Mouse (Mus musculus) liver, adult 2 months (tissue): Measurements from ENCODE around the gene Cplx2. TPM values are rescaled to one million over a fixed set of nuclear protein-coding genes. Genes with fewer than 3 reads are reported as not detected.
A peak's percentile ranks its signal among the peaks of the same experiment; 100 is the strongest.

Source experiments
- DNase-seq: peaks from one replicate; pipeline ENCODE4 v3.0.0-alpha.2; 2011; ENCODE audit warnings: low read depth, low spot score; ENCODE audit errors: extremely low read depth
- H3K27ac ChIP-seq: fragments of 200-500 bp; replicated peaks from 2 replicates; pipeline ENCODE4 v1.5.1; 2012; ENCODE audit warnings: low read depth, mild to moderate bottlenecking, control low read depth, inconsistent platforms, low read length; ENCODE audit not compliant: insufficient read depth
- H3K27me3 ChIP-seq: fragments of 200-500 bp; 2 replicates; pipeline ENCODE4 v1.6.1; 2012; ENCODE audit warnings: mild to moderate bottlenecking, moderate library complexity, low read length, inconsistent platforms; ENCODE audit not compliant: control insufficient read depth, insufficient read depth
- H3K36me3 ChIP-seq: fragments of 200-500 bp; 2 replicates; pipeline ENCODE4 v1.6.1; 2012; ENCODE audit warnings: low read length, inconsistent platforms; ENCODE audit not compliant: control insufficient read depth, insufficient read depth
- H3K4me1 ChIP-seq: fragments of 200-500 bp; 2 replicates; pipeline ENCODE4 v1.6.1; 2011; ENCODE audit warnings: low read length; ENCODE audit not compliant: control insufficient read depth, insufficient read depth
- H3K4me3 ChIP-seq: fragments of 200-500 bp; 2 replicates; pipeline ENCODE4 v1.5.1; 2011; ENCODE audit warnings: low read depth, mild to moderate bottlenecking, control low read depth, low read length, moderate library complexity; ENCODE audit not compliant: insufficient read depth
- H3K79me2 ChIP-seq: fragments of 200-500 bp; 2 replicates; pipeline ENCODE4 v1.6.1; 2012; ENCODE audit warnings: inconsistent platforms, mild to moderate bottlenecking, low read length, moderate library complexity; ENCODE audit not compliant: control insufficient read depth, insufficient read depth
- H3K9ac ChIP-seq: fragments of 200-500 bp; 2 replicates; pipeline ENCODE4 v1.6.1; 2012; ENCODE audit warnings: low read depth, mild to moderate bottlenecking, control low read depth, inconsistent platforms, low read length
- CTCF ChIP-seq: fragments of 200-500 bp; IDR thresholded peaks from 2 replicates; pipeline ENCODE4 v1.5.1; 2011; ENCODE audit warnings: low read depth, low read length, control low read depth
- POLR2A ChIP-seq: fragments of 200-500 bp; IDR thresholded peaks from 2 replicates; pipeline ENCODE4 v1.6.1; 2011; ENCODE audit warnings: low read length, control low read depth; ENCODE audit not compliant: insufficient read depth; ENCODE audit errors: extremely low read depth
- WGBS: fragments of 180-500 bp; shearing (Covaris S2); methylation state at CpG from one replicate; pipeline ENCODE4 v1.1.7; 2018; 5-methylcytosine and 5-hydroxymethylcytosine counted together
- polyA plus RNA-seq: library from polyadenylated mRNA; depleted of rRNA; stranded (reverse); fragments of >200 nt; gene quantifications from 2 replicates; pipeline ENCODE4 v1.2.3, GENCODE M21; 2012; rRNA removed
- total RNA-seq: library from RNA; depleted of rRNA; stranded (reverse); fragments of >200 nt; gene quantifications from 2 replicates; pipeline ENCODE4 v1.2.3, GENCODE M21; 2014; rRNA removed

Cplx2 gene
- total and polyA plus RNA-seq, 2 experiments: 0.37 to 0.57 TPM

DNA sequence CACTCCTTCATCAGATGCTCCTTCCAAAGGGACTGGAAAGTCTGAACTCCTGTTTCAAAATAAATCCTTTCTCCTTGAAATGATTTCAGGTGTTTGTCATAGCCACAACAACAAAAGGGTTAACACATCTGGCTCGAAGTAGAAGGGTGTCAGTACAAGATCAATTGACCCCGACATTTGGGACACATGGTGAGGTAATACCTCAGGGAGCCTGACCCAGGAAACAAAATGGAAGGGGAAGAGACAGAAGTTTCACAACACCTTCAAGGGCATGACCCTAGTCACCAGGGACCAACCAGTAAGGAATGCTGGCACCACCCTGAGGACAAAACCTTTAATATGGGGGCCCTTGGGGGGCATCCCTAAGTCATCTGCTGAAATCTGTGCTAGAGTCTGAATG is 58.9 kb downstream of the Cplx2 start:
- Histone ChIP-seq H3K27me3 (no peaks in the 10 kb centered on the region), H3K4me1 (peaks cover 10% of the 10 kb centered on the region), H3K36me3 (no peaks in the 10 kb centered on the region), H3K9ac (no peak overlapping the region), H3K27ac (peak overlapping the region; percentile 63), H3K79me2 (no peaks in the 10 kb centered on the region), H3K4me3 (no peak overlapping the region)
- 11% methylated on average over 2 of the region's 2 CpGs for WGBS
- no peak for TF ChIP-seq POLR2A
- TF ChIP-seq CTCF: no peak
- DNase-seq: peak; percentile 94

- Histone ChIP-seq H3K27me3 (no peaks in the 10 kb centered on the region), H3K79me2 (no peaks in the 10 kb centered on the region), H3K9ac (no peak overlapping the region), H3K36me3 (no peaks in the 10 kb centered on the region), H3K27ac (no peak overlapping the region), H3K4me3 (no peak overlapping the region), H3K4me1 (peaks cover 6% of the 10 kb centered on the region)
- DNase-seq: no peak
- 86% methylated on average over 9 of the region's 9 CpGs for WGBS
- TF ChIP-seq CTCF: no peak
- no peak for TF ChIP-seq POLR2A
Observed at GRCm38 (mm10) chr13:54431161-54431560, 60.0 kb downstream of the Cplx2 start.

Other genes with a start within 250 kb of the Cplx2 start
- gene Hrh2, start 179.2 kb upstream of the Cplx2 start, total RNA-seq: 0.09 and 0.13 TPM in 2 replicates
- gene Hrh2, start 179.2 kb upstream of the Cplx2 start, polyA plus RNA-seq: 0.07 and 0.24 TPM in 2 replicates
- gene Thoc3, start 97.5 kb downstream of the Cplx2 start, total RNA-seq: 19.2 and 21.1 TPM in 2 replicates
- 25.3 and 27.7 TPM in 2 replicates for gene Thoc3, start 97.5 kb downstream of the Cplx2 start, polyA plus RNA-seq
- gene Simc1, start 132.4 kb downstream of the Cplx2 start, total RNA-seq: 2.9 and 5.6 TPM in 2 replicates
- 3.9 and 6.7 TPM in 2 replicates for gene Simc1, start 132.4 kb downstream of the Cplx2 start, polyA plus RNA-seq
- 24.1 and 24.2 TPM in 2 replicates for gene 4833439L19Rik, start 194.1 kb downstream of the Cplx2 start, total RNA-seq
- 52.5 and 54.3 TPM in 2 replicates for gene 4833439L19Rik, start 194.1 kb downstream of the Cplx2 start, polyA plus RNA-seq
- gene Arl10, start 203.7 kb downstream of the Cplx2 start, total RNA-seq: 4.2 and 5.6 TPM in 2 replicates
- 3.2 and 5.2 TPM in 2 replicates for gene Arl10, start 203.7 kb downstream of the Cplx2 start, polyA plus RNA-seq
- gene Nop16, start 218.7 kb downstream of the Cplx2 start, total RNA-seq: 15.0 and 15.8 TPM in 2 replicates
- gene Nop16, start 218.7 kb downstream of the Cplx2 start, polyA plus RNA-seq: 9.4 and 11.1 TPM in 2 replicates
- 51.1 and 56.3 TPM in 2 replicates for gene Higd2a, start 218.9 kb downstream of the Cplx2 start, total RNA-seq
- 98.7 and 133 TPM in 2 replicates for gene Higd2a, start 218.9 kb downstream of the Cplx2 start, polyA plus RNA-seq
- 19.0 and 24.8 TPM in 2 replicates for gene Cltb, start 240.0 kb downstream of the Cplx2 start, total RNA-seq
- gene Cltb, start 240.0 kb downstream of the Cplx2 start, polyA plus RNA-seq: 45.6 and 51.5 TPM in 2 replicates